Mouse (Mus musculus) stomach, embryonic 14.5 days (tissue): Measurements from ENCODE around the gene 2410015M20Rik. TPM values are rescaled to one million over a fixed set of nuclear protein-coding genes. Genes with fewer than 3 reads are reported as not detected.

ENCODE experiments used
- ATAC-seq: fragments of 200-750 bp; cut with Nextera tagmentation; 2 replicates; pipeline ENCODE4 v1.8.0; 2017; ENCODE audit warnings: low read depth, moderate TSS enrichment; ENCODE audit not compliant: insufficient number of reproducible peaks, insufficient read depth, low FRiP score
- H3K27ac ChIP-seq: fragments of 300-500 bp; sonication (generic); 2 replicates; pipeline ENCODE4 v1.5.1; 2014; ENCODE audit warnings: mild to moderate bottlenecking, low read length, moderate library complexity, mixed read lengths
- H3K27me3 ChIP-seq: fragments of 300-500 bp; sonication (generic); 2 replicates; pipeline ENCODE4 v1.6.1; 2014; ENCODE audit warnings: low read length, control low read depth, mixed read lengths; ENCODE audit not compliant: control insufficient read depth, insufficient read depth
- H3K36me3 ChIP-seq: fragments of 300-500 bp; sonication (generic); 2 replicates; pipeline ENCODE4 v1.6.1; 2014; ENCODE audit warnings: mild to moderate bottlenecking, control low read depth, low read length, moderate library complexity, mixed read lengths; ENCODE audit not compliant: control insufficient read depth, insufficient read depth
- H3K4me1 ChIP-seq: fragments of 300-500 bp; sonication (generic); 2 replicates; pipeline ENCODE4 v1.6.1; 2014; ENCODE audit warnings: low read length, control low read depth, mixed read lengths; ENCODE audit not compliant: control insufficient read depth, insufficient read depth
- H3K4me2 ChIP-seq: fragments of 300-500 bp; sonication (generic); replicated peaks from 2 replicates; pipeline ENCODE4 v1.6.1; 2014; ENCODE audit warnings: low read depth, low read length, control low read depth
- H3K4me3 ChIP-seq: fragments of 300-500 bp; sonication (generic); 2 replicates; pipeline ENCODE4 v1.5.1; 2014; ENCODE audit warnings: low read depth, low read length, control low read depth
- H3K9ac ChIP-seq: fragments of 300-500 bp; sonication (generic); replicated peaks from 2 replicates; pipeline ENCODE4 v1.6.1; 2014; ENCODE audit warnings: low read depth, mild to moderate bottlenecking, control low read depth, low read length, moderate library complexity, mixed read lengths
- H3K9me3 ChIP-seq: fragments of 300-500 bp; sonication (generic); 2 replicates; pipeline ENCODE4 v1.6.1; 2016; ENCODE audit warnings: low read depth, low read length, control low read depth; ENCODE audit not compliant: control insufficient read depth
- WGBS: fragments of 180-500 bp; shearing (Covaris S2); extraction: QIAGEN DNeasy Blood & Tissue Kit; methylation state at CpG from one replicate; pipeline ENCODE4 v1.1.7; 2014; 5-methylcytosine and 5-hydroxymethylcytosine counted together
- polyA plus RNA-seq: library from polyadenylated mRNA; unstranded; fragments of >200 nt; fragmentation: Nextera tagmentation; extraction: Ambion mirVana; gene quantifications from 2 replicates; pipeline ENCODE4 v1.2.1, GENCODE M21; 2014

2410015M20Rik gene
- polyA plus RNA-seq, 1 experiment from 2014 or later: 261 TPM

DNA sequence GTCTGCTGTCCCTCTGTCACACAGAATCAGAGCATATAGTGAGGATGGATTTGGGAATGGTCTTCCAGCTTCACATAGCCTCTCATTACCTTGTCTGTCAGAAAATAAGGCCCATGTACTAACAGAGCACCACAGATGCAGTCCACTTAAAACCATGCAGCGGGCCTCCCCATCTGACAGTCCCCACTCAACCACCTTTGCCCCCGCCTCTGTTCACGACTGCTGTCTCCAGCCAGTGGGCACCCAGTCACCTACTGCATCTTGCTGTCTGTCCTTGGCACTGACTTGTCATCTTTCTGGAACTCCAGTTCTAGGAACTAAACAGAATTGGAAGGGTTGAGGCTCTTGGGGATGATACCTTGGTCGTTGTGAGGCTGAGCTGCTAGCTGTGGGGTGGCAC, 20.6 kb downstream of the 2410015M20Rik start:
- Histone ChIP-seq H3K4me1 (peaks cover 11% of the 10 kb centered on the region; the same call in 1 of the 2 replicates), H3K36me3 (peaks cover 70% of the 10 kb centered on the region), H3K9me3 (no peaks in the 10 kb centered on the region), H3K9ac (no peak overlapping the region), H3K27ac (no peak overlapping the region), H3K4me3 (no peak overlapping the region), H3K4me2 (no peak overlapping the region), H3K27me3 (no peaks in the 10 kb centered on the region)
- no peak for ATAC-seq
- WGBS: 96% methylated on average over 4 of the region's 4 CpGs

DNA sequence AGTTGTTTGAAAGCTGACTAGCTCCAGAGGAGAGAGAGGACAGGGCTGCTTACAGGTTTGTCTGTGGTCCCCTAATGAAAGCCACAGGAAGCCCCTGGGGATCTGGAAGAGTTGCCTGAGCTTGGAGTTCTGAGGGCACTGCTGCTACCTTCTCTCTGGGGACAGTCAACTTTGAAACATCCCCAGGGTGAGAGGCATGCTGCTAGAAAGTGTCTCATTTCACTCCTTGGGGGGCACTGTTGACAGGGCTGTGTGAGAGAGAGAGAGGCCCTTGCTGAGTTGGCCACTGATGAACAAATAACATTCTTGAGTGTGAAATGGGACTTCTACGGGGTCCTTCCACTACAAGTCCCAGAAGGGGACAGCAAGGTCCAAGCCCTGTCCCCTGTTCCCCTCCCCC, 21.8 kb downstream of the 2410015M20Rik start:
- no peak overlapping the region for H3K27ac ChIP-seq
- no peak overlapping the region for H3K4me3 ChIP-seq
- H3K9ac ChIP-seq: no peak overlapping the region
- H3K27me3 ChIP-seq: no peaks in the 10 kb centered on the region
- H3K9me3 ChIP-seq: no peaks in the 10 kb centered on the region
- H3K4me2 ChIP-seq: no peak overlapping the region
- no peak for ATAC-seq
- peaks cover 60% of the 10 kb centered on the region for H3K36me3 ChIP-seq
- peaks cover 18% of the 10 kb centered on the region for H3K4me1 ChIP-seq
- WGBS: 70% methylated on average over 1 of the region's 1 CpGs

DNA sequence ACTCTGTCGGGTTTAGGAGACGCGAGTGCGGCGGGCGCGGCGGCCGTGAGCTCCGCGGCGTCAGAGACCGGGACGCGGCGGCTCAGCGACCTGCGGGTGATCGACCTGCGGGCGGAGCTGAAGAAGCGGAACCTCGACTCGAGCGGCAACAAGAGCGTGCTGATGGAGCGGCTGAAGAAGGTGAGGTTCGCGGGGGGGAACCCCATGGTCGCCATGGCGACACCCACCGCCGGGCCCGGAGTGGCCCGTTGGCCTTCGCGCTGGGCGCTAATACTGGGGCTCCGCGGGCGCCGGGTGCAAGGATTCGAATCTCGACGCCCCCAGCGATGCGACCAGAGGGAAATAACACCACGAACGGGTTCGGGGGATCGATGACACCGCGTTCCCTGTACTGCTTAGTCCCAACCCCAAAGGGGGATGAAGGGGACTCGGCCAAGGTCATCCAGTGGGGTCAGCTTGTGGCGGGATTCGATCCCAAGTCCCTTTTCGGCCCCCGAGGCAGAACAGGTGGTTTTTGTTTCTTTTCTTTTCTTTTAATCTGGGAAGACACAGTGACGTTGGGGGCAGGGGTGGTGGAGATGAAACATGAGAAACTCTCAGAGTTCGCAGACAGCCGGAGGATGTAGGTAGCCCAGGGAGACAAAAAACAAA, 24.3 kb downstream of the 2410015M20Rik start:
- Histone ChIP-seq H3K4me1 (peaks cover 24% of the 10 kb centered on the region), H3K4me2 (peak overlapping the region; percentile 88), H3K36me3 (peaks cover 62% of the 10 kb centered on the region), H3K9ac (peak overlapping the region; percentile 87), H3K27me3 (no peaks in the 10 kb centered on the region), H3K4me3 (peak overlapping the region; percentile 96), H3K27ac (peak overlapping the region; percentile 95), H3K9me3 (no peaks in the 10 kb centered on the region)
- ATAC-seq: no peak
- WGBS: under 1% methylated on average over 61 of the region's 61 CpGs

DNA sequence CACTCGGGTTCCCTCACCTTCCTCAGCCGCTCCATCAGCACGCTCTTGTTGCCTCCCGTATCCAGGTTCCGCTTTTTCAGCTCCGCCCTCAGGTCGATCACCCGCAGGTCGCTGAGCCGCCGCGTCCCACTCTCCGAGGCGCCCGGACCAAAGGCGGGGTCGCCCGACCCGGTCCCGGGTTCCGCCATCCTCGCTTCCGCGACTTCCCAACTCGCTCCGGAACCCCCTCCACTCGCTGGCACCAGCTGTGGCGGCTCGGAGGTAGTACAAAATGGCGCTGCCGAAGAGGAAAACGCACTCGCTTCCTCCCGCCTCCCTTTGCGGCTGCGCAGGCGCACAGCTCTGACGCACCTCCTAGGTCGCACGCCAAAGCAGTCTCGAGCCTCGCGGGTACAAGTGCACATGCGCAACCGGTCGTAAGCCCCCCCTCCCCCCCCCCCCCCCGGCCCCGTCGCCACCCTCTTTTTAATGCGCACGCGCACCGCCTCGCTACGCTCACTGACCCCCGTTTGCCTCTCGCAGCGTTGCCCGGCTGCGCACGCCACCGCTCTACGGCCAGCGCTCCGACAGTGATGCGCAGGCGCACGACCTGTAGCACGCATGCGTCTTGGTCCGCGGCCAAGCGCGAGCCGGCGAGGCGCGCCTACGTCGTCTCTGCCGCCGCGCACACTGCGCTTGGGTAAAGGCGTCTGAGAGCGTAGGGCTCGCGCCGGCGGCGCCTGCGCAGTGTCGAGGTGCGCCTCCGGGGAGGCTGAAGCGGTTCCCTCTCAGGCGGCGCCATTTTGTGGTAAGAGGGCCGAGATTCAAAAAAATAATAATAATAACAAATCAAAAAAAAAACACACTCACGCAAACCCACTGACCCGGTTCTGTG, 25.1 kb downstream of the 2410015M20Rik start, which contains the start of the genes Safb2 and Safb:
TSS of gene Safb2 (minus strand) at position 329 of the 874 bp plus-strand sequence.
TSS of gene Safb (plus strand) at position 569 of the 874 bp plus-strand sequence.
- Histone ChIP-seq H3K27me3 (no peaks in the 10 kb centered on the region), H3K4me3 (peak within 1 kb of the TSS; percentile 96), H3K36me3 (peaks cover 62% of the 10 kb centered on the region), H3K9ac (peak within 1 kb of the TSS; percentile 87), H3K27ac (peak within 1 kb of the TSS; percentile 95), H3K4me2 (peak within 1 kb of the TSS; percentile 88), H3K4me1 (peaks cover 24% of the 10 kb centered on the region), H3K9me3 (no peaks in the 10 kb centered on the region)
- WGBS: under 1% methylated on average over 93 of the region's 101 CpGs
- ATAC-seq: peak; percentile 95

DNA sequence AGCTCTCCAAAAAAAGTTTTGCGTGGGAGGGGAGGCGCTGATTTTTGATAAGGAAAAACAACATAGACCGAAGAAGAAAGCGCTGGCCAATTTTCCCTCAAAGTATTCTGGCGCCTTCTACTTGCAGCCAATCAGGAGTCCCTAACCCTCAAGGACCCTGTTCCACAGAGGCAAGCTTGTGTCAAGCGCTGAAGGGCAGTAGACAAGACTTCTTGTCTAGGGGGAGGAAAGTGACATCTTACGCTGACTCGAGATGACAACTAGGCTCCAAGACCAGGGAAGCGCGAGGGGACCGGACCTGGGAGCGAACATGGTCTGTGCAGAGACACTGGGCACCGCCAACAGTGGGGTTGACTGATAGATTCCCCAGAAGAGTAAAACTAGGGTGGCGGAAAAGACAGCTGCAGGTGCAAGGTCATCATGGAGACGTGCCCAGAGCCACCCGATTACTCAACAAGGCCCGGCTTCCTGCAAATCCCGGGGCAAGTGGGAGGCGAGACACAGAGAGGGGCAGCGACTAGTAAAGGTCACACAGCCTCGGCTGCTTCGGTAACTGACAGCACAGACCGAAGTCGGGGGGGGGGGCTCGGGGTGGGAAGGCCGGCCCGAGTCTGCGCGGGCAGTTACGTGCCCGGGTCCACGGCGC, 25.8 kb downstream of the 2410015M20Rik start:
- Histone ChIP-seq H3K4me3 (peak overlapping the region; percentile 92), H3K4me2 (peak overlapping the region; percentile 88), H3K9me3 (no peaks in the 10 kb centered on the region), H3K27ac (peak overlapping the region; percentile 94), H3K4me1 (peaks cover 24% of the 10 kb centered on the region), H3K36me3 (peaks cover 62% of the 10 kb centered on the region), H3K27me3 (no peaks in the 10 kb centered on the region), H3K9ac (peak overlapping the region; percentile 84)
- ATAC-seq: no peak
- WGBS: 3% methylated on average over 28 of the region's 33 CpGs

DNA sequence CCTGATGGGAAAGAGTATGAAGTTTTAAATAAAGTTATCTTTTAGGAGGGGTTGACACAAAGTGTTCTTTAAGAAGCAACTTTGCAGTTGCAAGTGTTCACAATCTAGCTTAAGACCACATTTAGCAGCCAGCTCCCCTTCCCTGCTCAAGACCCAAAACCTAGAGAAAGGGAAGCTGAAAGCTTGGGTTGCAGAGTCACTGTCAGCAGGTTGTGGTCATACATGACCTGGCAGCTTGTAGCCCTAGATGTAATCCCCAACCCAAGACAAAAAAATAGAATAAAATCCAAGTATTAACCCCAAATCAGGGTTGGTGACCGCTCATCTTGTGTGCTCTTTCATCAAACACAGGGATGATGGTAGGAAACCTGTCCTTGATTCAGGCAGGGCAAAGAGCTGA, 26.5 kb downstream of the 2410015M20Rik start:
- Histone ChIP-seq H3K4me3 (peak overlapping the region; percentile 92), H3K27ac (no peak overlapping the region), H3K4me1 (peaks cover 24% of the 10 kb centered on the region), H3K9ac (peak overlapping the region; percentile 84), H3K36me3 (peaks cover 62% of the 10 kb centered on the region), H3K27me3 (no peaks in the 10 kb centered on the region), H3K4me2 (peak overlapping the region; percentile 88), H3K9me3 (no peaks in the 10 kb centered on the region)
- WGBS: 80% methylated on average over 1 of the region's 1 CpGs
- no peak for ATAC-seq

DNA sequence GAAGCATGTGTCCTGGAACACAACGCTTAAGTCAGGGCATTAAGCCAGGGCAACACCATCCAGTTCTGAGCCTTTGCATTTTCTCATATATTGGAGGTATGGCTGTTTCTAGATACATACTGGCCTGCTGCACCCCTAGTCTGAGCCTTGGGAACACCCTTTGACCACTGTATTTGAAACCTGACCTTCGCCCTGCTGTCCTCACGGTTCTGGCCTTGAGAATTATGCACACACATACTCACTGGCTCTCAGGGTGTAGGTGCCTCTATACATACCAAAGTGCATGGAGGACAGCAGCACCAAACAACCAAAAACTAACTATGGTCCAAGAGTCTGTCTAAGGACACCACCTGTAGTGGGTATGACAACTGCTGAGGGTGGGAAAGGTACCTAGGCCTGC, 36.6 kb downstream of the 2410015M20Rik start:
- no peak overlapping the region for H3K9ac ChIP-seq
- H3K9me3 ChIP-seq: no peaks in the 10 kb centered on the region
- no peak for ATAC-seq
- no peaks in the 10 kb centered on the region for H3K4me1 ChIP-seq
- WGBS: 95% methylated on average over 3 of the region's 3 CpGs
- peaks cover 89% of the 10 kb centered on the region for H3K36me3 ChIP-seq
- H3K27me3 ChIP-seq: no peaks in the 10 kb centered on the region
- H3K4me2 ChIP-seq: no peak overlapping the region
- H3K27ac ChIP-seq: no peak overlapping the region
- no peak overlapping the region for H3K4me3 ChIP-seq

DNA sequence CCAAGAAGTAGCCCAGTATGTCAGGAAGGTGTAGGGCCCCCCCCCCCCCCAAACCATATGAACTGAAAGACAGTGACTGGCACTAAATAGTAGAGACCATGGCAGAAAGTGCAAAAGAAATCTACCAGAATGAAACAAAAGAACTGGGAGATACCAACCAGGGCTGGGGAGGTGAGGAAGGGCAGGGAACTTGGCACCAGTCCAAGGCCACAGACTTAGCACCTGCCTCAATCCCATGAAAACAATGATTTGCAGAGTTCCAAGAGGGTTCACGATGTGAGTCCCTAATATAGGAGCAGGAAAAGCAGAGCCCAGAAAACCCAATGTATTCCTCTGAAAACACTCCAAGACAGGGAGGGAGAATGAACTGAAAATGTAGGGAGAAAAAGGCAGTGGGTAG, 37.4 kb downstream of the 2410015M20Rik start:
- Histone ChIP-seq H3K27me3 (no peaks in the 10 kb centered on the region), H3K4me1 (no peaks in the 10 kb centered on the region), H3K9ac (no peak overlapping the region), H3K36me3 (peaks cover 89% of the 10 kb centered on the region), H3K9me3 (no peaks in the 10 kb centered on the region), H3K27ac (no peak overlapping the region), H3K4me3 (no peak overlapping the region), H3K4me2 (no peak overlapping the region)
- no peak for ATAC-seq
- 56% methylated on average over 1 of the region's 1 CpGs for WGBS
